Mouse (Mus musculus): ENCODE data around the gene Vps11. TPM values are rescaled to one million over a fixed set of nuclear protein-coding genes. Genes with fewer than 3 reads are reported as not detected.
A peak's percentile ranks its signal among the peaks of the same experiment; 100 is the strongest.
"Not testable (repeated sequence)": the region's sequence is repeated elsewhere in the genome, so short reads cannot be mapped to it uniquely, and the experiment has no call there.

Vps11 gene
- total RNA-seq (2021) = 10 to 100 TPM; 44.2 to 44.6 TPM
- long read RNA-seq, experiment 1, transcript Vps11-201 (16 exons, 3,536 nt) = major isoform, 106 of 118 reads
- long read RNA-seq, experiment 1, partial matches to known transcripts = 6 of 118 reads
- long read RNA-seq, experiment 1, other reads (novel, unspliced or antisense) = 5 of 118 reads
- long read RNA-seq, experiment 2, transcript Vps11-201 (16 exons, 3,536 nt) = major isoform, 74 of 88 reads
- long read RNA-seq, experiment 2, partial matches to known transcripts = 8 of 88 reads
- long read RNA-seq, experiment 2, other reads (novel, unspliced or antisense) = 6 of 88 reads

DNA sequence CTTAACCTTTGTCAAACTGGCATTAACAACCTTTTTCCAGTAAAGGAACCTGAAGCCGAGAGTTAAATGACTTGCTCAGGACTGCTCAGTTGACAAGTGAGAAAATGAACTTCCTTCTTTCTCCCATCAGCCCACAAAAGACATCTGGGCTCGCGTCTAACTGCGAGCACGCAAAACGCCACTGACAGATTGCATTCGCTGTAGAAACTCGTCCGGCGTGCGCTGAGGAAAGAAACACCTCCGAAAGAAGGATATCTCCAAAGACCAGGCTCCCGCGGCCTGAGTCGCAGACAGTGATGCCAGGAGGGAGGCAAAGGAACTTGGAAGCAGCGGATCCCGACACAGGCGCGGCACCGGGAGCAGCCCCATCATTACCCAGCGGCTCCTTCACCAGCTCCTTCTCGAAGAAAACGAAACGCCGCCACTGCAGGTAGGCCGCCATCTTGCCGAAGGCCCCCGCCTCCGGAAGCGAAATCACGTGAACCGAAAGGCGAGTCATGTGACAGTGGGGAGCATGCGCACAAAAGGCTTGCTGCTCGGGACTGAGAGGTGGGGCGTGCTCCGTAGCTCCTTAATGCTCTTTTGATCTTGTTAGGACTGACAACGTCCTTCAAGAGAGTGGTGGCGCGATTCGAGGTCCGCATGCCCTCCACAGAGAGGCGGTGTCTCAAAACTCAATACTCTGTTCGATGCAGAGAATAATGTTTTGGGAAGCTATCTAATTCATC, at the start of gene Vps11:
Gene Vps11, minus strand, starts transcription at position 481 of the 728 bp plus-strand sequence.
- peak; percentile 94 to 96 for DNase-seq (ENCODE audit: low spot score in 2 of 2)
- intact Hi-C loops (cut with DNase I) = no loop called here

DNA sequence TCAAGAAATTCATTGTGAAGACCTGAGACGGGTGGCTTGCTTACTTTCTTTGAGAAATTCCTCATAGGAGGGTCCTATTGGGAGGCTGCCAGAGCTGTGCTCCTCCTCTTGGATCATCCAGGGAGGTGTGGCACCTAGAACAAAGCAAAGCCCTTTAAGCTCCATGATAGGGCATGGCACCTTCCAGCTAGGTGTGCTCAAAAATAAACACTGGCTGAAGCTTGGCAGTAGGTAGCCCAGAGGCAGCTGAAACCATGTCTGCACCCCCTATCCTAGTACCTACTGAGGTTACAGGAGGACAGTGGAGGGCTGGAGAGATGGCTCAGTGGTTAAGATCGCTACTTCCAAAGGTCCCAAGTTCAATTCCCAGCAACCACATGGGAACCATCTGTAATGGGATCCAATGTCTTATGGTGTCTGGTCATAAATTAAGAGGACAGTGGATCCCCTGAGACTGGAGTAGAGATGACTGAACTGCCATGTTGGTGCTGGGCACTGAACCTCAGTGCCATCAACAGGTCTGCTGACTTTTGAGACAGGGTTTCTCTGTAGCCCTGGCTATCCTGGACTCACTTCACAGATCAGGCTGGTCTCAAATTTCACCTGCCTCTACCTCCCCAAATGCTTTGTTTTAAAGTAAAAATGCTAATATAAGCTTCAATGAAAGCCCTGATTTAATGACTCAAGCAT, 49.3 kb upstream of the Vps11 start:
- intact Hi-C loops (cut with DNase I) = no loop called here
- no peak for DNase-seq (ENCODE audit: low spot score in 2 of 2)

DNA sequence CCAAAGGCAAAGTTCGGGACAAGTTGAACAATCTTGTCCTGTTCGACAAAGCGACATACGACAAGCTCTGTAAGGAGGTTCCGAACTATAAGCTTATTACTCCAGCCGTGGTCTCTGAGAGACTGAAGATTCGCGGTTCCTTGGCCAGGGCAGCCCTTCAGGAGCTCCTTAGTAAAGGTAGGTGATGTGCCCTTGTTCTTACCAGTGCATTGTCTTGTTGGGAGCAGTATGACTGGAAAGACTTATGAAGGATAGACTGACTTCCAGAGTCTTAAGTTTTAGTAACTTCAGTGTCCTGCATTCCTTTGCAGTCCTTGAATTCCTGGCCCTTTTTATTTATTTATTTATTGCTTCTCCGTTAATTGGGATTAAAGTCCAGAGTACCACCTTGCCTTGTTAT, 47.2 kb upstream of the Vps11 start:
- DNase-seq (ENCODE audit: low spot score in 2 of 2); intact Hi-C loops (cut with DNase I): not testable (repeated sequence)

DNA sequence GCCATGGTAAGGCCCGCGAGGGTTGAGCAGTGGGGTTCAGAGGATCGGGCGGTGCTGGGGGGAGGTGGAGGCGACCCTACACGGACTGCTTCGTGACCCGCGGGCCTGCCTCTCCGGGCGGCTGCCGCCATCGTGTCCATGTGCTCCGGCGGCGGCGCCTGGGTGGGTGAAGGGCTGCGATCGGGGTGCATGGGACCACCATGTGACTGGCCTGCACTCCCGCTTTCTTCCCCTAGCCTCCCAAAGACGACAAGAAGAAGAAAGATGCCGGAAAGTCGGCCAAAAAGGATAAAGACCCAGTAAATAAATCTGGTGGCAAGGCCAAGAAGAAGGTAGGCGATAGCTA, 46.3 kb upstream of the Vps11 start:
- intact Hi-C loops (cut with DNase I) = no loop called here
- no peak for DNase-seq (ENCODE audit: low spot score in 2 of 2)

DNA sequence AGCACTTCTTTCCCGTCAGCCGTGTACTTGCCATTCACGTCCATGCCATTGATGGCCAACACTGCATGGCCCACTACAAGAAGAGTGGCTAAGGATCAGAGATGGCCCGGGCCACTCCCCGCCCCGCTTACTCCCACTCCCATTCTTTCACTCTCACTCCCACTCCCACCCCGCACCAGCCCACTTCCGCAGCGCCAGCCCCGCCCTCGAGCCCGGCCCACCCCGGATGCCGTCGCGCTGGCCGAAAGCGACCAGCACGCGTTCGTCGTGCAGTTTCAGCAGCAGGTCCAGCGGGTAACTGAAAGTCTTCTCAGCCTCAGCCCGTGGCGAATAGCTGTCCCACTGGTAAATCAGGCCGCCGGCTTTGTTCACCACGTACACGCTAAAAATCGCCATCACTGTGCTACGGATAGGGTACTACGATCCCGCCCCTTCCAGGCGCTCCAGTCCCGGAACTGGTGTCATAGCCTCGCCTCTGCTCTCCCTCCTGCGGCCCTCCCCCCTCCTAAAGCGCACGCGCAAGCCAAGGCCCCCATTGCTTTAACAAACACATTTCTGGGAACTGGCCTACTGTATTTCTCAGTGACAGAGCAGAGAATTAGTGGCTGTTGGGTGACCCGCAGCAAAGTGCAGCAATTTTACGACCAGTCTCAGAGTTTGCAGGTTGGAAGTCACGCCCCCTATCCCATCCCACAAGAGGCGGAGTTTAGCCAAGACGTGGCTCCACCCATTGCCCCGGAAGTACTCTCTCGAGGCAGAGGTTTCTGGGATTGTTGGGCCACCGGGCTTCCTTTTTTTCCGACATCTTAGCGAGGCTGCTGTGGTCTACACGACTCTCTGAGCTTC, 45.7 kb upstream of the Vps11 start, which contains the start of the genes Rps25 and Trappc4:
Gene Rps25, plus strand, starts transcription at position 234 of the 846 bp plus-strand sequence.
Gene Trappc4, minus strand, starts transcription at position 695 of the 846 bp plus-strand sequence.
- peak; percentile 90 to 94 for DNase-seq (ENCODE audit: low spot score in 2 of 2)
- intact Hi-C loops (cut with DNase I) = no loop called here

DNA sequence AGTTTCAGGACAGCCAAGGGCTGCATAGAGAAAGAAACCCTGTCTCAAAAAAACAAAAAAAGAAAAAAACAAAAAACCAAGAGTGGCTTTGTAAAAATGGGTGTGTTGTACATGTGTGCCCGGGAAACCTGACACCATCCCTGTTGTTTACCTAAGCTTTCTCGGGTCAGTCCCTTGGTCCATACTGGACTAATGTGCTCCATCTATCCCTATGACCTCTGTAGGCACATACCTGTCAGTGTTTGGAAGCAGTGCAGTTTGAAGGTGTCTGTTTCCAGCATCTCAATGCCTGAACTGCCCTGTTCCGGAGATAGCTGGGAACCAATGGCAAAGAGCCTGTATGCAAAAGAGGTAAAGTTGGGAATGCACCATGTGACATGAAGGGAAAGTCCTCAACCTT, 43.5 kb upstream of the Vps11 start:
- DNase-seq (ENCODE audit: low spot score in 2 of 2) = no peak
- intact Hi-C loops (cut with DNase I) = no loop called here

DNA sequence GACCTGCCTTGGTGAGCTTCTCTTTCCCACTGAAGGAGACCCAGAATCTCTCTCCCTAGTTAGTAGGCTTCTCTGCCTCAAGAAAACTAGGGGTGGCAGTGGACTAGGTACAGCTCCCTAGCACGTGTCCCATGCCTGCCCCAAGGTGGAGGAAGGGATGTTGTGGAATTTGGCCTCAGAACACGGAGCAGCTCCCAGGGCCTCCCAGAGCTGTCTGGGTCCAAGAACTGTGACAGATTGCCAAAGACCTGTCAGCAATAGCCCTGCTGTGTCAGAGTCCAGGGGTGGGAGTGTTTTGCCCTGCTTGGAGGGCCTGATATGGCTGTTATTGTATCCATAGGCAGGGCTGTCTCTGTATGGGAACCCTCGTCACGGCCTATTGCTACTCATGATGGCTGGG, 39.6 kb upstream of the Vps11 start:
- intact Hi-C loops (cut with DNase I) = no loop called here
- DNase-seq (ENCODE audit: low spot score in 2 of 2) = no peak

DNA sequence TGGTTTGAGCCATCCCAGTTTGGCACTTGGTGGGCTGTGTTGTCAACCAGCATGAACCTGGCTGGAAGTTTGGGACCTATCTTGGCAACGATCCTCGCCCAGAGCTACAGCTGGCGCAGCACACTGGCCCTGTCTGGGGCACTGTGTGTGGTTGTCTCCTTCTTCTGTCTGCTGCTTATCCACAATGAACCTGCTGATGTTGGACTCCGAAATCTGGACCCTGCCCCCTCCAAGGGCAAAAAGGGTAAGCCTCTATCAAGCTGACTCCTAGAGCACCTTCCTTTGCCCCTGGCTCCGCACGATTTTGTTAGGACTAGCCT, 38.3 kb upstream of the Vps11 start:
- no peak for DNase-seq (ENCODE audit: low spot score in 2 of 2)
- intact Hi-C loops (cut with DNase I) = loop anchor here (10.0 kb wide), 1 partner anchor 275 kb away; no protein-coding TSS in a partner anchor

DNA sequence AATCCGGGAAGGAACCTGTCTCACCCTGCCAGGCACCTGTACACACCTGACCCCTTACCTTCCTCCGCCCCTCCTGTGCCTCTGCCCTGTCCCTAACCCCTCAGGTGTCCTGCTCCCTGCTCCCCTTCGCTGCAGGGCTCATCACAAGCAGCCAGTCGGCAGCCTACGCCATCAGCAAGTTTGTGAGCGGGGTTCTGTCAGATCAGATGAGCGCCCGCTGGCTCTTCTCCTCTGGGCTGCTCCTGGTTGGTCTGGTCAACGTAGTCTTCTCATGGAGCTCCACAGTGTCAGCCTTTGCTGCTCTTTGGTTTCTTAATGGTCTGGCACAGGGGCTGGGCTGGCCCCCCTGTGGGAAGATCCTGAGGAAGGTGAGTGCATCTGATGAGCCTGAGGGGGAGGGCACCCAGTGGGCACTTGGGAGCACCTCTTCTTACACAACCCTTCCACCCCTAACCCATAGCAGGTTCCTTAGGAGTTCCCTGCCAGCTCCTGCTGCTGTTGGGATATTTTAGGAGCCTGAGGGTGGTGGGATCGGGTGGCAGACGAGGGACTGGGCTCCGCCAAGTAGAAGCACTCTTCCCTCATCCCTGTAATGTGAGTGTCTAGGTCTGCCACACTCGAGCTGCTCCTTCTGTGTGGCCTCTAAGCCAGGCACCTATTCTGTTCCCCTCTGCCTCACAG, 37.8 kb upstream of the Vps11 start:
- no peak for DNase-seq (ENCODE audit: low spot score in 2 of 2)
- intact Hi-C loops (cut with DNase I) = loop anchor here (10.0 kb wide), 1 partner anchor 274 kb away; no protein-coding TSS in a partner anchor

DNA sequence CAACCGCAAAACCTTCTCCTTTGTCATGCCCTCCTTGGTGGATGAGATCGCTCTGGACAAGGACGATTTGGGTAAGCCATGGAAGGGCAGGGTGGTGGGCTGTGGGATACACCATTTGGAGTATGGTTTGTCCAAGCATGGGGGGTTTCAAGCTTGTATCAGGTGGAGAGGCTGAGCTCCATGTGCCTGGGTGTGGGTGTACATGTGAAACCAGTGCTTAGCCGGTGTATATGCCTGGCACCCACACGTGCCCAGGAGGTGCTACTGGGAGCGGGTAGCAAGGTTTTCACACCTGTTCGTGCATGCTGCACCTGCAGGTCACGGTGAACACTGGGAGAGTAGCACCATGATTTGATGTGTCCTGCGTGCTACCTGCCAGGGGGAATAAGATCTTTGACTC, 37.1 kb upstream of the Vps11 start:
- intact Hi-C loops (cut with DNase I) = loop anchor here (10.0 kb wide), 1 partner anchor 274 kb away; no protein-coding TSS in a partner anchor
- no peak for DNase-seq (ENCODE audit: low spot score in 2 of 2)

DNA sequence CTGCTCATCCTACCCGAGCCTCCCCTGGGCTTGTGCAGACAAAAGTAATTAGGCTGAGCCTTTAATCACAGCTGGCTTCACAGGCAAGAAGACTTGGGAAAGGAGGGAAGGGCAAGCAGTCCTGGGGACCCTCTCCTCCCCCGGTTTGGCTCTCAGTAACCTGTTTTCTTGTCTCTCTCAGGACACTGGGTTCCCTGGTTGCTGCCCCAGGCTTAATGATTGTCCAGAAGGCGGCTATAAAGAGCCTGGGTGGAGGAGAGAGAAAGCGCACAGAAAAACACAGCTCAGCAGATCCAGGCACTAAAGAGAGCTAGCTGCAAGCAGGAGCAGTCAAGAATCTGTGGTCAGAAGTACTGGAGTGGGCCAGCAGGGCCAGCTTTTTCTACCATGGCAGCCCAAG, 36.6 kb upstream of the Vps11 start:
- DNase-seq (ENCODE audit: low spot score in 2 of 2) = peak in 1 of 2 experiments; percentile 43
- intact Hi-C loops (cut with DNase I) = loop anchor here (10.0 kb wide), 1 partner anchor 273 kb away; no protein-coding TSS in a partner anchor

DNA sequence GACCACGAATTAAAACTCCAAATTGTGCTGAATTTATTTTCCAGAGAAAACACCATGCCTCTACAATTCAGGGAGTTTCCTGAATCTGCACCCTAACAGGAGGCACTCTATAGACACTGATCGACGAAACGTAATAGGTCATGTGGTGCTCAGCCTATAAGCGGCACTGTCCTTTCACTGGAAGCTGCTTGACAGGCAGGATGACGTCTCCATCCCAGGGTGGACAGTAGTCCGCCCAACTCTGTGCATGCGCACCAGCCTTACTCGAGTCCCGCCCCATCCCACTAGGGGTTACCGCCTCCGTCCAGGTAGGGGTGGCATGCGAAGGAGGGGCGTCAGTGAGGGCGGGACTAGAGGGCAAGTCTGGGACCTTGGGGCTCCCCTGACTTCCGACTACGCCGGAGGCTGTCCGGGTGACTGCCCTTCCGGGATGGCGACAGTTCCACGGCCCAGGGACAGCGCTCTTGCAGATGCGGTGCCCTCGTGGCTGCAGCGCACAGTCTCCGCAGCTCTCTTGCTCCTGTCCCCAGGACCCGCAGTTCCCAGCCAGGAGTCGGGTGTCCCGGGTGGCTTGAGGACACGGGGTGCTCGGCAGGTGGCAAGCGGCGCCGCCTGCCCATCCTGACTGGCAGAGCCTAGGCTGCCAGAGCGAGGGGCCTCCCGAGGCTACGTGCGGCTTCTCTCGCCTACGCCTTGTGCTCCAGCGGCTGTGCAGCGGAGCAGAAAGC, 35.4 kb upstream of the Vps11 start, which contains the start of gene Slc37a4:
Gene Slc37a4, plus strand, starts transcription at position 169 of the 728 bp plus-strand sequence.
- peak; percentile 92 to 94 for DNase-seq (ENCODE audit: low spot score in 2 of 2)
- intact Hi-C loops (cut with DNase I) = loop anchor here (10.0 kb wide), 1 partner anchor 272 kb away; no protein-coding TSS in a partner anchor

DNA sequence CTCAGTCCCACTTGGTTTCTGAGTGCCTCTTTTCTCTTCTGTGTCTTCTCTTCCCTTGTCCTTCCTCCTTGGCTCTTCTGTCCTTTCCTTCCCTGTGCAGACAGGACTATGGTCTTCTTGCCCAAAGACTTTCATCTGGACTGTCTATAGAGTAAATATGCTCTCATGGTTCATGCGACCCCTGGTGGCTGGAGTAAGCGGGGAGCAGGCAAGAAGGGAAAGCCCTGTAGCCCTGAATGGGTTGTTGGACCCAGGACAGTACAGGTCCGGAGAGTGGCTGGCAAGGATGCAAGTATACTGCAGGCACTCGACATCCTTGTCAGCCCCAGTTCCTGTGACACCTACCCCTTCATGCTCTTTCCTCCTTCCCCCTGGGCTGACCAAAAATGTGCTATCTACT, 30.0 kb upstream of the Vps11 start:
- peak; percentile 60 to 76 for DNase-seq (ENCODE audit: low spot score in 2 of 2)
- intact Hi-C loops (cut with DNase I) = loop anchor here (10.0 kb wide), 1 partner anchor 267 kb away; no protein-coding TSS in a partner anchor

DNA sequence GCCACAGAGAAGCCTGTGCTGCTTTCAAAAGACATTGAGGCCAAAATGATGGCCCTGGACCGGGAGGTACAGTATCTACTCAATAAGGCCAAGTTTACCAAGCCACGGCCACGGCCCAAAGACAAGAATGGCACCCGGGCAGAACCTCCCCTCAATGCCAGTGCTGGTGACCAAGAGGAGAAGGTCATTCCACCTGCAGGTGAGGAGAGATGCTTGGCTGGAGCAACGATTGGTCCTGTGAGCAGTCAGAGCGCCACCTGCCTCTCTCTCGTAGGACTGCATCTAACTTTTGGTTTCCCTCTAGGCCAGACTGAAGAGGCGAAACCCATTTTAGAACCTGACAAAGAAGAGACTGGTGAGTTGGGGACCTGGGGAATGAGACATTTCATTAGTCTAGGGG, 27.8 kb upstream of the Vps11 start:
- DNase-seq (ENCODE audit: low spot score in 2 of 2) = peak; percentile 48 to 56
- intact Hi-C loops (cut with DNase I) = no loop called here

DNA sequence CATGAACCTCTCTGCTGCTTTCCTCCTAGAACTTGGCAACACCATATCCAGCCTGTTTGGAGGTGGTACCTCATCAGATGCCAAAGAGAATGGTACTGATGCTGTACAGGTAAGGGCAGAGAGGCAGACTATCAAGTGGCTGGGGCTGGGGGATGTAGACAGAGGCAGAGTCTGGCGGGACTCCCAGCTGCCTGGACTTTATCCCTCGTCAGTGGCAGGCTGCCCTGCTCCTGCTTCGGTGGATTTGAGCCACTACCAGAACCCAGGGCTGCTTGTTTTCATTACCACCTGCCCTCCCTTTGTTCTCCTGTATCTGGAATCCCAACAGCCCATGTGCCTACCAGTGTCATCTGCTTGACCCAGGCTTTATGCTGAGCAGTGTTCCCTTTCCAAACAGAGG, 25.8 kb upstream of the Vps11 start:
- no peak for DNase-seq (ENCODE audit: low spot score in 2 of 2)
- intact Hi-C loops (cut with DNase I) = no loop called here

DNA sequence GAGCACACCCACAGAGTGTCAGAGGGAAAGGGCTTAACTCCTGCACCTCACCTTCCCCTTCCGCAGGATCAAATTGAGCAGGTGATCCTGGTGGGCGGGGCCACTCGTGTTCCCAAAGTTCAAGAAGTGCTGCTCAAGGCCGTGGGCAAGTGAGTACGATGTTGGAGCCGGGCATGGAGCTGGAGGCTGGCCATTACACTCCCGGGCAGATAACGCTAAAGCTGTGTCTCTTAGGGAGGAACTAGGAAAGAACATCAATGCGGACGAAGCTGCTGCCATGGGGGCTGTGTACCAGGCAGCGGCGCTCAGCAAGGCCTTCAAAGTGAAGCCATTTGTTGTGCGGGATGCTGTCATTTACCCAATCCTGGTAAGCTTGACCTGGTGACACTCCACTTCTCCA, 23.1 kb upstream of the Vps11 start:
- intact Hi-C loops (cut with DNase I) = no loop called here
- no peak for DNase-seq (ENCODE audit: low spot score in 2 of 2)

DNA sequence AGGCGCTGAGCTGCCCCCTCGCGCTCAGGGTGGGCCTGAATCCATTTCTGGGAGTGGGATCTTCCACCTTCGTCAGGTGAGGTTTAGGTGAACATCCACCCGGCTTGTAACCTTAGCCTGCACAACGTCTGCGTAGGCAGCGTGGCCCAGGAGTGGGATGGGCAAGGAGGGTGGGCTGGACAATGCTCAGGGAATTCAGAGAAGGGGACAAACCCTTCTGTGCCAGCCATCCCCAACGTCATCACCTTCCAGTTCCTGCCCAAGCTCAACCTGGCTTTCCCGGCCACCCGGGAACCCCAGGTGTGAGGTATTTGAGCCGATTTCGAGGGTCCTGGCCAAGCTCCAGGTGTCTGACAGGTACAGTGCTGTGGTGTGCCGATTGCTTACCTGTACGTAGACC, 18.4 kb upstream of the Vps11 start:
- intact Hi-C loops (cut with DNase I) = no loop called here
- DNase-seq (ENCODE audit: low spot score in 2 of 2) = no peak

Data from left cerebral cortex, postnatal 14 days (tissue).